Mouse (Mus musculus) intestine, postnatal 0 days (tissue): ENCODE data around the gene Gapt. TPM values are rescaled to one million over a fixed set of nuclear protein-coding genes. Genes with fewer than 3 reads are reported as not detected.
"Not testable (repeated sequence)": the region's sequence is repeated elsewhere in the genome, so short reads cannot be mapped to it uniquely, and the experiment has no call there.

Experiments
- ATAC-seq: fragments of 200-750 bp; cut with Nextera tagmentation; 2 replicates; pipeline ENCODE4 v1.8.0; 2017; ENCODE audit warnings: mild to moderate bottlenecking, moderate TSS enrichment, moderate library complexity
- H3K27ac ChIP-seq: fragments of 300-500 bp; sonication (generic); 2 replicates; pipeline ENCODE4 v1.5.1; 2014; ENCODE audit warnings: mild to moderate bottlenecking, low read depth, low read length, moderate library complexity
- H3K27me3 ChIP-seq: fragments of 300-500 bp; sonication (generic); replicated peaks from 2 replicates; pipeline ENCODE4 v1.6.1; 2014; ENCODE audit warnings: low read length, mixed read lengths; ENCODE audit not compliant: control insufficient read depth, insufficient read depth
- H3K36me3 ChIP-seq: fragments of 300-500 bp; sonication (generic); 2 replicates; pipeline ENCODE4 v1.6.1; 2014; ENCODE audit warnings: mild to moderate bottlenecking, moderate library complexity; ENCODE audit not compliant: control insufficient read depth, insufficient read depth
- H3K4me1 ChIP-seq: fragments of 300-500 bp; sonication (generic); replicated peaks from 2 replicates; pipeline ENCODE4 v1.6.1; 2014; ENCODE audit warnings: antibody characterized with exemption, low read length, mixed read lengths; ENCODE audit not compliant: control insufficient read depth, insufficient read depth
- H3K4me2 ChIP-seq: fragments of 300-500 bp; sonication (generic); replicated peaks from 2 replicates; pipeline ENCODE4 v1.6.1; 2014; ENCODE audit warnings: low read depth, mild to moderate bottlenecking, moderate library complexity
- H3K4me3 ChIP-seq: fragments of 300-500 bp; sonication (generic); 2 replicates; pipeline ENCODE4 v1.5.1; 2014; ENCODE audit warnings: low read depth, low read length
- H3K9ac ChIP-seq: fragments of 300-500 bp; sonication (generic); 2 replicates; pipeline ENCODE4 v1.6.1; 2014; ENCODE audit warnings: mild to moderate bottlenecking, low read depth, low read length
- H3K9me3 ChIP-seq: fragments of 300-500 bp; sonication (generic); 2 replicates; pipeline ENCODE4 v1.6.1; 2016; ENCODE audit warnings: mixed run types; ENCODE audit not compliant: control insufficient read depth
- CTCF ChIP-seq: sonication (generic); IDR thresholded peaks from 2 replicates; pipeline ENCODE4 v1.5.1; 2016; ENCODE audit warnings: low read depth, mild to moderate bottlenecking, control low read depth, antibody characterized with exemption, moderate library complexity
- WGBS: fragments of 180-500 bp; shearing (Covaris S2); extraction: QIAGEN DNeasy Blood & Tissue Kit; methylation state at CpG from one replicate; pipeline ENCODE4 v1.1.7; 2014; 5-methylcytosine and 5-hydroxymethylcytosine counted together
- polyA plus RNA-seq: library from polyadenylated mRNA; unstranded; fragments of >200 nt; fragmentation: Nextera tagmentation; extraction: Ambion mirVana; gene quantifications from 2 replicates; pipeline ENCODE4 v1.2.1, GENCODE M21; 2015

Gene Gapt
- polyA plus RNA-seq = 0.16 and 0.18 TPM in 2 replicates

- no peak for ATAC-seq
- Histone ChIP-seq H3K27me3 (no peaks in the 10 kb centered on the region), H3K4me2 (no peak within 1 kb of the TSS), H3K4me1 (no peaks in the 10 kb centered on the region), H3K27ac (no peak within 1 kb of the TSS), H3K9ac (no peak within 1 kb of the TSS), H3K4me3 (no peak within 1 kb of the TSS), H3K9me3 (no peaks in the 10 kb centered on the region), H3K36me3 (no peaks in the 10 kb centered on the region)
- TF ChIP-seq CTCF = no peak
- 45% methylated on average over 2 of the region's 2 CpGs for WGBS
Measured at GRCm38 (mm10) chr13:110356941-110357340, at the start of gene Gapt. Gene Gapt, minus strand, starts transcription at chr13:110357199.

GRCm38 (mm10) chr13:110406152-110406551, 49.2 kb upstream of the Gapt start:
- 0 out of 2 replicates have a peak, but pooled peaks cover 2% of the 10 kb centered on the region for H3K4me1 ChIP-seq
- no peak overlapping the region for H3K4me3 ChIP-seq
- no peak for TF ChIP-seq CTCF
- no peak overlapping the region for H3K9ac ChIP-seq
- no peak overlapping the region for H3K4me2 ChIP-seq
- no peak overlapping the region for H3K27ac ChIP-seq
- H3K36me3 ChIP-seq = no peaks in the 10 kb centered on the region
- H3K27me3 ChIP-seq = no peaks in the 10 kb centered on the region
- 80% methylated on average over 5 of the region's 5 CpGs for WGBS
- peak; percentile 60 for ATAC-seq
- no peaks in the 10 kb centered on the region for H3K9me3 ChIP-seq

- not testable (repeated sequence) for H3K36me3 ChIP-seq, H3K27me3 ChIP-seq, H3K4me1 ChIP-seq, H3K9me3 ChIP-seq, H3K4me3 ChIP-seq, H3K9ac ChIP-seq, H3K4me2 ChIP-seq, ATAC-seq, H3K27ac ChIP-seq
- WGBS = 90% methylated on average over 5 of the region's 5 CpGs
Measured at GRCm38 (mm10) chr13:110404686-110405085, 47.7 kb upstream of the Gapt start.

- H3K27me3 ChIP-seq = no peaks in the 10 kb centered on the region
- no peaks in the 10 kb centered on the region for H3K9me3 ChIP-seq
- no peak overlapping the region for H3K4me3 ChIP-seq
- H3K27ac ChIP-seq = no peak overlapping the region
- no peak overlapping the region for H3K9ac ChIP-seq
- no peak for TF ChIP-seq CTCF
- H3K4me1 ChIP-seq = no peaks in the 10 kb centered on the region
- no peak for ATAC-seq
- no peak overlapping the region for H3K4me2 ChIP-seq
- peaks cover 14% of the 10 kb centered on the region for H3K36me3 ChIP-seq
- 76% methylated on average over 8 of the region's 8 CpGs for WGBS
Measured at GRCm38 (mm10) chr13:110404059-110404458, 47.1 kb upstream of the Gapt start.

- Histone ChIP-seq H3K4me3 (no peak overlapping the region), H3K36me3 (peaks cover 31% of the 10 kb centered on the region), H3K9me3 (no peaks in the 10 kb centered on the region), H3K4me1 (no peaks in the 10 kb centered on the region), H3K27ac (no peak overlapping the region), H3K4me2 (no peak overlapping the region), H3K27me3 (no peaks in the 10 kb centered on the region), H3K9ac (no peak overlapping the region)
- 74% methylated on average over 2 of the region's 2 CpGs for WGBS
- ATAC-seq = no peak
- no peak for TF ChIP-seq CTCF
Measured at GRCm38 (mm10) chr13:110401877-110402276, 44.9 kb upstream of the Gapt start.

GRCm38 (mm10) chr13:110401443-110401842, 44.4 kb upstream of the Gapt start:
- no peaks in the 10 kb centered on the region for H3K9me3 ChIP-seq
- WGBS = 58% methylated on average over 3 of the region's 3 CpGs
- TF ChIP-seq CTCF = no peak
- no peak overlapping the region for H3K4me2 ChIP-seq
- no peak overlapping the region for H3K4me3 ChIP-seq
- no peaks in the 10 kb centered on the region for H3K27me3 ChIP-seq
- no peak for ATAC-seq
- H3K4me1 ChIP-seq = no peaks in the 10 kb centered on the region
- peaks cover 31% of the 10 kb centered on the region for H3K36me3 ChIP-seq
- no peak overlapping the region for H3K27ac ChIP-seq
- H3K9ac ChIP-seq = no peak overlapping the region
